Mouse (Mus musculus) thymus, adult 2 months (tissue): ENCODE measurements around the gene Gm20390.

Experiments used
- CTCF ChIP-seq: fragments of 200-500 bp; IDR thresholded peaks from 2 replicates; pipeline ENCODE4 v1.5.1; 2012; ENCODE audit warnings: mild to moderate bottlenecking, control low read depth, low read length, moderate library complexity, borderline replicate concordance; ENCODE audit not compliant: control insufficient read depth, poor library complexity, insufficient read depth; ENCODE audit errors: extremely low read depth
- POLR2A ChIP-seq: fragments of 200-500 bp; IDR thresholded peaks from 2 replicates; pipeline ENCODE4 v1.6.1; 2012; ENCODE audit warnings: mild to moderate bottlenecking, low read length, control low read depth, moderate library complexity; ENCODE audit not compliant: control insufficient read depth, poor library complexity, insufficient read depth; ENCODE audit errors: extremely low read depth

GRCm38 (mm10) chr11:93986298-93986697 is 18.2 kb upstream of the Gm20390 start:
- TF ChIP-seq POLR2A: no peak
- no peak for TF ChIP-seq CTCF
